Mouse (Mus musculus): ENCODE measurements at regions not wholly inside any gene's neighbourhood (a gene's known extent, or its start where the extent isn't known, plus 50 kb on each side); places are given as distances from the start of the nearest gene placed in this dataset.

DNA sequence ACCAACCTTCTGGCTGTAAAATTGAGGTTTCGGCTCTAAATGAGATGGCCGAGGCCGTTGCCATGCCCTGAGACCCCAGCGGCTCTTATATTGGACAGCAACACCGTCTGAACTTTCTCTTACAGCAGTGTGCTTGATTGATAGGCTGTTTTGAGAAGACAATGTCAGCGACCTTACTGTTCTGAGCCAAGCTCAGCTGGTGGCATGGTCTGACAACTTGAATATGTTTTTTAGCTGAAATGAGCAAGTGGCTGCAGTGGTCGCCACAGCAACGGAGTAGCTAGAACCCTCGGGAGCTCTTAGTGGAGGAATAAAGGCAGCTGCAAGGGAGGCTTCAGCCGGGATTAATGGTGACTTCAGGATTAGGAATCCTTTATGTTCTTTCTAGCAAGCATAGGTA lies 107.0 kb upstream of the Fndc3a start:
- Histone ChIP-seq H3K4me3 (replicated peaks; ENCODE audit: low read length) (no peak overlapping the region), H3K9me3 (replicated peaks; ENCODE audit: control insufficient read depth, low read length) (no peaks in the 10 kb centered on the region), H3K27ac (ENCODE audit: low read length) (no peak overlapping the region), H3K9ac (ENCODE audit: low read length) (no peak overlapping the region), H3K4me1 (ENCODE audit: control insufficient read depth, insufficient read depth, low read length) (no peaks in the 10 kb centered on the region), H3K36me3 (ENCODE audit: control insufficient read depth, insufficient read depth, low read length) (no peaks in the 10 kb centered on the region), H3K4me2 (ENCODE audit: low read depth, low read length) (no peak overlapping the region), H3K27me3 (ENCODE audit: control insufficient read depth, insufficient read depth, low read length) (no peaks in the 10 kb centered on the region)
- no peak for ATAC-seq (ENCODE audit: insufficient read depth, low FRiP score)
- 38% methylated on average over 10 of the region's 10 CpGs for WGBS

DNA sequence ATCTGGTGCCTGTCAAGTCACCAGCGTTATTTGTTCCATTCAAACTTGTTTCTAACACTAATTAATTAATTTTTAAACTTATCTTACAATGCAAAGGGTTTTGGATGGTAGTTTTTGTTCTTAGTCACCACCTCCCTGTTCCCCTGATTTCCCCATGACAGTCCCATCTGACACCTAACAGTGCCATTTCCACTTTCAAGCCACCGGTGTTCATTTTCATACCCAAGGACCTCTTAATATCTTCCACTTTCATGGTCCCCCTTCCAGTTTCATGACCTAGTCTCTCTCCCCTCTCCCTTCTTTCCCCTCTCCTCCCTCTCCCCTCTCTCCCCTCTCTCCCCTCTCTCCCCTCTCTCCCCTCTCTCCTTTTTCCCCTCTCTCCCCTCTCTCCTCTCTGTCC lies 99.3 kb upstream of the Fndc3a start:
- no peak overlapping the region for H3K27ac ChIP-seq (ENCODE audit: low read length)
- H3K9me3 ChIP-seq (replicated peaks; ENCODE audit: control insufficient read depth, low read length), result no peaks in the 10 kb centered on the region
- H3K36me3 ChIP-seq (ENCODE audit: control insufficient read depth, insufficient read depth, low read length), result no peaks in the 10 kb centered on the region
- no peak overlapping the region for H3K9ac ChIP-seq (ENCODE audit: low read length)
- no peak overlapping the region for H3K4me2 ChIP-seq (ENCODE audit: low read depth, low read length)
- WGBS, result 81% methylated on average over 2 of the region's 2 CpGs
- H3K27me3 ChIP-seq (ENCODE audit: control insufficient read depth, insufficient read depth, low read length), result no peaks in the 10 kb centered on the region
- no peak for ATAC-seq (ENCODE audit: insufficient read depth, low FRiP score)
- H3K4me3 ChIP-seq (replicated peaks; ENCODE audit: low read length), result no peak overlapping the region
- no peaks in the 10 kb centered on the region for H3K4me1 ChIP-seq (ENCODE audit: control insufficient read depth, insufficient read depth, low read length)

DNA sequence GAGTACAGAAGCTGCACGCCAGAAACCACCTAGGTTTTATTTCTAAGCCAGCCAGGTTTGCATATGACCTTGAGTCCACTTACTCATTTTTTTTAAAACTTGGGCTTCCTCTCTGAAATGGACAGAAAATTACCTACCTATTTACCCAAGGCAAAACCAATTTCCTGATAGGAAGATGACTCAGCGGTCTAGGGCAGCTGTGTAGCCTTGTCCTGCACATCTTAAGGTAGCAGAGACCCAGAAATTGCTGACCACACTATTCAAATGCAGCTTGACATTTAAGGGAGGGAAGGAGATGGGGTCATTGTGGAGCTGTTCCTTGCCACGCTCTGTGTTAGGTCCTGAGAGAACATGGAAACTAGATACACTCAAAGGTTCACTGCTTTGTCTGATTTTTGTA lies 98.1 kb upstream of the Fndc3a start:
- H3K9ac ChIP-seq (ENCODE audit: low read length), result no peak overlapping the region
- no peak overlapping the region for H3K4me3 ChIP-seq (replicated peaks; ENCODE audit: low read length)
- no peak for ATAC-seq (ENCODE audit: insufficient read depth, low FRiP score)
- no peak overlapping the region for H3K27ac ChIP-seq (ENCODE audit: low read length)
- no peaks in the 10 kb centered on the region for H3K9me3 ChIP-seq (replicated peaks; ENCODE audit: control insufficient read depth, low read length)
- no peak overlapping the region for H3K4me2 ChIP-seq (ENCODE audit: low read depth, low read length)
- no peaks in the 10 kb centered on the region for H3K27me3 ChIP-seq (ENCODE audit: control insufficient read depth, insufficient read depth, low read length)
- H3K4me1 ChIP-seq (ENCODE audit: control insufficient read depth, insufficient read depth, low read length), result no peaks in the 10 kb centered on the region
- no peaks in the 10 kb centered on the region for H3K36me3 ChIP-seq (ENCODE audit: control insufficient read depth, insufficient read depth, low read length)
- 74% methylated on average over 3 of the region's 3 CpGs for WGBS

DNA sequence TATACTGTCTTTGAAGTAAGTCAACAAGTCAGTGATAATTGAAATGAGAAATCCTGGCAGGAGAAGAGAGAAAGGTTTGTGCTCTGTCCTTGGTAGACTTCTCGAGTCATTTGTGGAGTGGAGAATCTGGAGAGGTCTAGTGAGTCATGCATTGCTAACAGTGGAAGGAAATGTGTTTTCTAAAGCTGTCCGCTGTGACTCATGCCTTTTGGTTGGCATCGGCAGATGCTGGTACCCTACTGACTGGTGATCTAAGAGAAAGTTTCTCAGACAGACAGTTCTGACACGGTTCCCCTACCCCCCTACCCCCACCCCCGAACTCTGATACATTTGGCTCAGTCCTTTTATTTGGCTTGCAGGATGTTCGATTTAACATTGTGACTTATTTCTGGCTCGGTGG lies 97.5 kb upstream of the Fndc3a start:
- Histone ChIP-seq H3K4me1 (ENCODE audit: control insufficient read depth, insufficient read depth, low read length) (no peaks in the 10 kb centered on the region), H3K4me3 (replicated peaks; ENCODE audit: low read length) (no peak overlapping the region), H3K27me3 (ENCODE audit: control insufficient read depth, insufficient read depth, low read length) (no peaks in the 10 kb centered on the region), H3K4me2 (ENCODE audit: low read depth, low read length) (no peak overlapping the region), H3K36me3 (ENCODE audit: control insufficient read depth, insufficient read depth, low read length) (no peaks in the 10 kb centered on the region), H3K27ac (ENCODE audit: low read length) (no peak overlapping the region), H3K9me3 (replicated peaks; ENCODE audit: control insufficient read depth, low read length) (no peaks in the 10 kb centered on the region), H3K9ac (ENCODE audit: low read length) (no peak overlapping the region)
- WGBS, result 76% methylated on average over 7 of the region's 7 CpGs
- no peak for ATAC-seq (ENCODE audit: insufficient read depth, low FRiP score)

DNA sequence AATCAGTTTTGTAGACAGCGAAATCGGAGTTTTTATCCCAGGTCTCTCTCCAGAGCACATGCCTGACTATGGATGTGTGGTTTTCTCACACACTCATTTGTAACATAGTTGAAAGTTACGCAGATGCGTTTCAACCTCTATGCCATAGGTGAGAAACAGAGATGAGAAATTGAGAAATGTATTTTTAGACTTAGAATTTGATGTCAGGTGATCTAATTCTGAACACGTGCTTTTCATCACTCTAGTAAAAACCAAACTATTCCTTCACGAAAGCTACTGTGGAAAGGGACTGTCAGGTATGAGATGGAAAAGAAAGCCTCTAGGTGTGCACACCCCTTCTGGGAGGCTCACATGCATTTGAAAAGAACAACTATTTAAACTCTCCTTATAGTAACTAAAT lies 96.8 kb upstream of the Fndc3a start:
- no peak overlapping the region for H3K27ac ChIP-seq (ENCODE audit: low read length)
- H3K36me3 ChIP-seq (ENCODE audit: control insufficient read depth, insufficient read depth, low read length), result no peaks in the 10 kb centered on the region
- no peaks in the 10 kb centered on the region for H3K4me1 ChIP-seq (ENCODE audit: control insufficient read depth, insufficient read depth, low read length)
- no peak overlapping the region for H3K4me2 ChIP-seq (ENCODE audit: low read depth, low read length)
- no peaks in the 10 kb centered on the region for H3K9me3 ChIP-seq (replicated peaks; ENCODE audit: control insufficient read depth, low read length)
- no peak for ATAC-seq (ENCODE audit: insufficient read depth, low FRiP score)
- no peak overlapping the region for H3K9ac ChIP-seq (ENCODE audit: low read length)
- no peak overlapping the region for H3K4me3 ChIP-seq (replicated peaks; ENCODE audit: low read length)
- WGBS, result 92% methylated on average over 6 of the region's 6 CpGs
- no peaks in the 10 kb centered on the region for H3K27me3 ChIP-seq (ENCODE audit: control insufficient read depth, insufficient read depth, low read length)

DNA sequence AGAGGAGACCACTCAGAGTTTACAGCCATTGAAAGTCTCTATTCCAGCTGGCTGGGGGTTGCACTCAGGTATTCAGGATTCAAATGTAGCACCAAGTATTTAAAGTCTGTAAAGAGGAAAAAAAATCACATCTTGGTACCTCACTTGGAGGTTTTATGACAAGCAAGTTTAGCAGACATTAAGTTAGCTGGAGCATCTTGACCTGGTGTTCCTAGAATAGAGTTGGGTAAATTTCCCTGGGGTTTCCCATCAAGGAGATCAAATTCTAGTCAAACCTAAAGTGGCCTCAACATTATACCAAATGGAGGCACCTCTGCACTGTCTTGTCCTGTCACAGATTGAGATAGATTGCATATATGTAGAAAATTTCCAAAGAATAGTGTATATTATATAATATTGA lies 93.8 kb upstream of the Fndc3a start:
- no peak overlapping the region for H3K9ac ChIP-seq (ENCODE audit: low read length)
- no peaks in the 10 kb centered on the region for H3K9me3 ChIP-seq (replicated peaks; ENCODE audit: control insufficient read depth, low read length)
- H3K4me2 ChIP-seq (ENCODE audit: low read depth, low read length), result no peak overlapping the region
- H3K27me3 ChIP-seq (ENCODE audit: control insufficient read depth, insufficient read depth, low read length), result no peaks in the 10 kb centered on the region
- no peak for ATAC-seq (ENCODE audit: insufficient read depth, low FRiP score)
- no peaks in the 10 kb centered on the region for H3K4me1 ChIP-seq (ENCODE audit: control insufficient read depth, insufficient read depth, low read length)
- H3K36me3 ChIP-seq (ENCODE audit: control insufficient read depth, insufficient read depth, low read length), result no peaks in the 10 kb centered on the region
- H3K4me3 ChIP-seq (replicated peaks; ENCODE audit: low read length), result no peak overlapping the region
- no peak overlapping the region for H3K27ac ChIP-seq (ENCODE audit: low read length)

DNA sequence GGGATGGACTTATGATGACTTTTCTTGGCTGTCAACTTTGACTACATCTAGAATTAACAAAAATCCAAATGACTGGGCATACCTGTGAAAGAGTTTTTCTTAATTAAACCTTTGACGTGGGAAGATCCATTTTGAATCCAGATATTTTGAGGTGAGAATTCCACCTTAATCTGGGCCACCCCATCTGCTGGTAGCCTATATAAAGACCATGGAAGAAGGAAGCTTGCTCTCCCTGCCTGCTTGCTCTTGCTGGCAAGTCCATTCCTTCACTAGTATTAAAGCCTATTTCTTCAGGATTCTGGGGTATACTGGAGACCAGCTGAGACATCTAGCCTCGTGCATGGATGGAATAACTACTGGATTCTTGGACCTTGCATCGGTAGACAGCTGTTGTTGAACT lies 80.9 kb upstream of the Fndc3a start:
- Histone ChIP-seq H3K4me2 (ENCODE audit: low read depth, low read length) (no peak overlapping the region), H3K27ac (ENCODE audit: low read length) (no peak overlapping the region)
- ATAC-seq (ENCODE audit: insufficient read depth, low FRiP score), result no peak

DNA sequence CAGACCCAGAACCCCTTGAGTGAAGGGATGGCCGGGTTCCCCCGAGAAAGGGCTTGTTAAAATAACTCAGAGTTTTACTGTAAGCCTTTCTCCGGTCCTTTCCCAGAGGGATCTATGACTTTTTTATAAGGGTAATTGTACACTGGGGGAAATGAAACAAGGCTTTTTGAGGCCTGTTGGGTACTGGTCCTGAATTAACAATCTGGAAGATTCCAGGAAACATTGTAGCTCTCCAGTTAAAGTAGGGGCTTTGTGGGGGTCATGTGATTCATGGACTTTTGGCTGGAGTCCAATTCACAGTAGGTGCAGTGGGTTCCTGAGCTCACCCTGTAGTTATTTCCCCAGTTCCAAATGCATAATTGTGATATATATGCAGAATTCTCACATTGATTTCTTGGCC lies 77.1 kb upstream of the Fndc3a start:
- Histone ChIP-seq H3K27me3 (ENCODE audit: control insufficient read depth, insufficient read depth, low read length) (no peaks in the 10 kb centered on the region), H3K9me3 (replicated peaks; ENCODE audit: control insufficient read depth, low read length) (no peaks in the 10 kb centered on the region), H3K27ac (ENCODE audit: low read length) (no peak overlapping the region), H3K4me1 (ENCODE audit: control insufficient read depth, insufficient read depth, low read length) (peaks cover 3% of the 10 kb centered on the region; the same call in 1 of the 2 replicates), H3K4me2 (ENCODE audit: low read depth, low read length) (no peak overlapping the region), H3K4me3 (replicated peaks; ENCODE audit: low read length) (no peak overlapping the region), H3K36me3 (ENCODE audit: control insufficient read depth, insufficient read depth, low read length) (no peaks in the 10 kb centered on the region), H3K9ac (ENCODE audit: low read length) (no peak overlapping the region)
- ATAC-seq (ENCODE audit: insufficient read depth, low FRiP score), result no peak
- 86% methylated on average over 3 of the region's 3 CpGs for WGBS

More for the DNA sequence above, 80.9 kb upstream of the Fndc3a start:
- Histone ChIP-seq H3K27me3 (ENCODE audit: control insufficient read depth, insufficient read depth, low read length) (no peaks in the 10 kb centered on the region), H3K4me1 (ENCODE audit: control insufficient read depth, insufficient read depth, low read length) (no peaks in the 10 kb centered on the region), H3K9me3 (replicated peaks; ENCODE audit: control insufficient read depth, low read length) (no peaks in the 10 kb centered on the region), H3K4me3 (replicated peaks; ENCODE audit: low read length) (no peak overlapping the region), H3K9ac (ENCODE audit: low read length) (no peak overlapping the region), H3K36me3 (ENCODE audit: control insufficient read depth, insufficient read depth, low read length) (no peaks in the 10 kb centered on the region)
- 72% methylated on average over 3 of the region's 3 CpGs for WGBS

DNA sequence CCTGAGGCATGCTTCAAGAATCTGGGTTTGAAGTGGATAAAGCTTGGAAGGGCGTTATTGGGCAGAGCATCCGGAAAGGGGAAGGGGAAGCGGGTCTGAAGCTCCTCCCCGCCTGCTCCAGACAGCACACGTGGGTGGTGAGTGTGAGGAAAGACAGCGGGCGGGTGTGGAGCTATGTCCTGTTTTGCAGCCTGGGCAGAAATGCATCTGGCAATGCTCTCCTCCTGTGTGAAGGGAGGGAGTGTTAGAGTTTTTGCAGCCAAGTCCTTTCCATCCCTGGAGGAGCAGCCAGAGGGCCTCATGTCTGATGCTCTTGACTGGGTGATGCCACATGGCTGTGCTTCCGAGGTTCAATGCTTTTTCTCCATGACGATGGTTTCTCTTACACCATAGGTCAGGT lies 73.4 kb upstream of the Fndc3a start:
- no peak overlapping the region for H3K27ac ChIP-seq (ENCODE audit: low read length)
- H3K36me3 ChIP-seq (ENCODE audit: control insufficient read depth, insufficient read depth, low read length), result no peaks in the 10 kb centered on the region
- no peak overlapping the region for H3K4me3 ChIP-seq (replicated peaks; ENCODE audit: low read length)
- no peak overlapping the region for H3K9ac ChIP-seq (ENCODE audit: low read length)
- no peaks in the 10 kb centered on the region for H3K9me3 ChIP-seq (replicated peaks; ENCODE audit: control insufficient read depth, low read length)
- no peaks in the 10 kb centered on the region for H3K27me3 ChIP-seq (ENCODE audit: control insufficient read depth, insufficient read depth, low read length)
- H3K4me1 ChIP-seq (ENCODE audit: control insufficient read depth, insufficient read depth, low read length), result peaks cover 3% of the 10 kb centered on the region; the same call in 1 of the 2 replicates
- peak; percentile 77; the same call in 1 of the 2 replicates for ATAC-seq (ENCODE audit: insufficient read depth, low FRiP score)
- H3K4me2 ChIP-seq (ENCODE audit: low read depth, low read length), result no peak overlapping the region
- WGBS, result 54% methylated on average over 9 of the region's 9 CpGs

DNA sequence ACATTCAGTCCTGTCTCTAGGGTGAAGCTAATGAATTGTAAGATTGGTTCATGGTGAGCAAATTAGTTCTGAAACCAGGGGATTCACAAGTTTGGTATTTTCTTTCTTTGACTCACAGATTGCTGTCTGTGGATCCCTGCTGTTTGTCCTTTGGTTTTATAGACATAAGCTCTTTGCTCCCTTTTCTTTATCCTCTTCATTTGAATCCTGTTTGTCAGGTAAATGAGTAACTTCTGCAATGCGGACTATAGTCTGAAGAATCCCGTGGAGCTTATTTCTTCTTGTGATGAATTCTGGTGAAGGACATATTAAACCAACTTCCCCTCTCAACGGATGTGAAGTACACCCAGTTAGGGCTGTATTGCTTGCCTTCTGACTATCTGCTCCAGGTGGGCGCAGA lies 69.6 kb upstream of the Fndc3a start:
- no peaks in the 10 kb centered on the region for H3K27me3 ChIP-seq (ENCODE audit: control insufficient read depth, insufficient read depth, low read length)
- H3K27ac ChIP-seq (ENCODE audit: low read length), result no peak overlapping the region
- H3K4me1 ChIP-seq (ENCODE audit: control insufficient read depth, insufficient read depth, low read length), result peaks cover 3% of the 10 kb centered on the region; the same call in 1 of the 2 replicates
- H3K9me3 ChIP-seq (replicated peaks; ENCODE audit: control insufficient read depth, low read length), result no peaks in the 10 kb centered on the region
- H3K4me3 ChIP-seq (replicated peaks; ENCODE audit: low read length), result no peak overlapping the region
- no peak for ATAC-seq (ENCODE audit: insufficient read depth, low FRiP score)
- WGBS, result 70% methylated on average over 4 of the region's 4 CpGs
- H3K9ac ChIP-seq (ENCODE audit: low read length), result no peak overlapping the region
- no peak overlapping the region for H3K4me2 ChIP-seq (ENCODE audit: low read depth, low read length)
- no peaks in the 10 kb centered on the region for H3K36me3 ChIP-seq (ENCODE audit: control insufficient read depth, insufficient read depth, low read length)

Measured in stomach, embryonic 16.5 days (tissue).